Mouse (Mus musculus) MN1 (cell line): ENCODE measurements around the gene Eral1.
"Not testable (repeated sequence)": the region's sequence is repeated elsewhere in the genome, so short reads cannot be mapped to it uniquely, and the experiment has no call there.

ENCODE experiments used
- DNase-seq: peaks from one replicate; pipeline ENCODE4 v3.0.0-alpha.2; 2016; ENCODE audit warnings: low spot score

Eral1 gene

DNA sequence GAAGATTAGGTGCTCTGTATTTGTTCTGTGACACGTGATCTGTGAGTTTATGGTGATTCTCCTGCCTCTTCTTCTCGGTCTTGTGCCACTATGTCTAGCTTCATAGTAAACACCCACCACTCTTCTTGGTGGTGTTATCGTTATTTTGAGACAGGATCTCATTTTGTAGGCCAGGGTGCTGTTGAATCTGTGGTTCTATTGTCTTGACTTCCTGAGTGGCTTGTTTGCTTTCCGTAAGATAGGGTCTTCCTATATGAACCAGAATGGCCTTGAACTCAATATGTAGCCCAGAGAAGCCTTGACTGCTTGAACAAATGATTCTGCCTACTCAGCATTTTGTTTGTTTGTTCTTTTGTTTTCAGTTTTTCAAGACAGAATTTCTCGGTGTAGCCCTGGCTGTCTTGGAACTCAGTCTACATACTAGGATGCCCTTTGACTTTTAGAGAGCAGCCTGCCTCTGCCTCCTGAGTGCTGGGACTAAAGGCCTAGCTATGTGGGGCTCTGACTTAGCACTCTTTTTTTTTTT lies 7.6 kb upstream of the Eral1 start:
- no peak for DNase-seq

DNA sequence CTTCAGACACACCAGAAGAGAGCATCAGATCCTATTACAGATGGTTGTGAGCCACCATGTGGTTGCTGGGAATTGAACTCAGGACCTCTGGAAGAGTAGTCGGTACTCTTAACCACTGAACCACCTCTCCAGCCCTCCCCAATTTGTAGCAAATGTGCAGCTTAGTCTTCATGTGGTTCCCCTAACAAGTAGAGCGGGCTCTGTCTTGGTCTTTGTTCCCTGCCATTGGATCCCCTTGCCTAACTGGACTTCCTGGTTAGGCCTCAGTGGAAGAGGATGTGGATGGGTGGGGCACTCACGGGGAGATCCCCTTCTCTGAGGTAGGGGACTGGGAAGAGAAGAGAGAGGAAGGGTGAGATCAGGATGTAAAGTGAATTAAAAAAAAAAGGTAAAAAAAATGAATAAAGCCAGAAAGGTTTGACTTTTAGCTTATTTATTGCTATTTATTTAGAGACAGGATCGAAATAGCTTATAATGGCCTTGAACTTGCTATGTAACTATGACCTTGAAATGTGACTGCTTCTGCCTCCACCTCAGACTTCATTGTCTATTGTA lies 6.8 kb upstream of the Eral1 start:
- no peak for DNase-seq

DNA sequence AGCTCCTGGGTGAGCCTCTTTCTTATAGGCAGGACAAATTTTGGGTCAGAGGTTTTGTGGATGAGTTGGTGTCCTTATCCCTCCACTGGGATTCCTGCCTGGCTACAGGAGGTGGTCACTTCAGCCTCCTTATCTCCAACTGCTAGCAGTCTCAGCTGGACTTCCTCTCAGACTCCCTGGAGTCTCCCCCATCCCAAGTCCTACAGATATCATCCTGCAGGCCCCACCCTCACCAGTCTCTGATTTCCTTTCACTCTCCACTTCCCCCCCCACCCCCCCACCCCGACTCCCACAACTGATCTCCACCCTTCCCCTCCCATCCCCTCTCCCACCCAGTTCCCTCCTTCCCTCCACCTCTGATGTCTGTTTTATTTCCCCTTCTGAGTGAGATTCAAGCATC lies 3.4 kb upstream of the Eral1 start:
- DNase-seq = no peak

DNA sequence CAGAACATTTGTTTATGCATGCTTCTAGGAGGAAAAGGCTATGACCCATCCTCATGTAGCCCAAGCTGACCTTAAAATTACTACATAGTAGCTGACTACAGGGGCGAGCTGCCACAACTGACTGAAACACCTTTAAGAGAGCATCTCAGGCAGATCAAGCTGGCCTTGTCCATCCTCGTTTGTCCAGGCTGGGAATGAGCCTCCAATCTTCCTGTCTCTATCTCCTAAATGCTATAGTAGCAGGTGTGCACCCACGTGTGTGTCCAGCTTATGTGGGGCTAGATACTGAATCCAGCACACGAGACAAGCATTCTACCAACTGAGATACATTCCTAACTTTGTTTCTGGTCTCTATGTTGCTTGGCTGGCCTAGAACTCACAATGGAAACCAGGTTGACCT lies 5.5 kb downstream of the Eral1 start:
- DNase-seq = no peak

DNA sequence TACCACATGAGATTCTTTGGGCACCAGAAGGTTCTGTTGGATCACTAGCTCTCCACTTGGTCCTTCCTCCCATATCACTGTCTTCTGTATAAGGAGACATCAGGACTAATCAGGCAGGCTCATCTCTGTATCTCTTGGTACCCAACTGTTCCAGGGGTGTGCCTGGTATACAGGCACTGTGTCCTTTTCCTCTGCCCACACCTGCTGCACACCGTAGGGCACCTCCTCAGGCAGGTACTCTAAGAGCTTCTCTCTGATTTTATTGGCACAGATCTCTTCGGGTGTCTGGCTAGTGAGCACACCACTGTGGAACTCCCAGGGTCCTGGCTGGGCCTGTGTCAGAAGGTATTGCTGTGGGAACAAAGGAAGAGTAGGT lies 5.9 kb downstream of the Eral1 start:
- DNase-seq = no peak

DNA sequence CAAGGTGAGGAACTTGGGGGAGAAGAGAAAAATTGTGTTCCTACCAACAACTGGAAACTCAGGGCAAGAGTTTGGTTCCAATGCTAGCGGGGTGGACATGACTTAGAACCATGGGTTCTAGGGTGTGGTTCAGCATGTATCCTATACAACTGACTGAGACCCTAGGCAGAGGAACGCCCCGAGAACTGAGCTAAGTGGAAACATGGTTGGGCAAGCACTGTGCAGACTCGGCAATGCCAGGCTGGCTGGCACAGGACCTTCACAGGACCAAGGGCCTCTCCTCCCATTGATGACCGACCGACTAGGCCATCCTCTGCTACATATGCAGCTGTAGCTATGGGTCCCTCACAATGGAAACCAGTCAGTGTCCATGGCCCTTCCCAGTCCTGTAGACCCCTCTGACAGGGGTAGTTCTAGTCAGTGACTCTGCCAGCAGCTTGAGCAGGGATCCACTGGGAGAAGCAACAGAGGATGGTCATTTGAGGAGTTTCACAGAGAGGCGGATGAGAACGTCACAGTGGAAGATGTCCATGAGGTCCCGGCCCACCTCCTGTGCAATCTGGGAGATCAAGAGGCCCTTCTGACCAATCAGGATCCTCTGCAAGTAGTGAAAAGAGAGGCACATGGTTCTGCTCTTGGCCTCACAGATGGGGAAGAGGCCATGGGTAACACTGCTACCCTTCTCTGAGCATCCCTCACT lies 6.5 kb downstream of the Eral1 start:
- DNase-seq = no peak

DNA sequence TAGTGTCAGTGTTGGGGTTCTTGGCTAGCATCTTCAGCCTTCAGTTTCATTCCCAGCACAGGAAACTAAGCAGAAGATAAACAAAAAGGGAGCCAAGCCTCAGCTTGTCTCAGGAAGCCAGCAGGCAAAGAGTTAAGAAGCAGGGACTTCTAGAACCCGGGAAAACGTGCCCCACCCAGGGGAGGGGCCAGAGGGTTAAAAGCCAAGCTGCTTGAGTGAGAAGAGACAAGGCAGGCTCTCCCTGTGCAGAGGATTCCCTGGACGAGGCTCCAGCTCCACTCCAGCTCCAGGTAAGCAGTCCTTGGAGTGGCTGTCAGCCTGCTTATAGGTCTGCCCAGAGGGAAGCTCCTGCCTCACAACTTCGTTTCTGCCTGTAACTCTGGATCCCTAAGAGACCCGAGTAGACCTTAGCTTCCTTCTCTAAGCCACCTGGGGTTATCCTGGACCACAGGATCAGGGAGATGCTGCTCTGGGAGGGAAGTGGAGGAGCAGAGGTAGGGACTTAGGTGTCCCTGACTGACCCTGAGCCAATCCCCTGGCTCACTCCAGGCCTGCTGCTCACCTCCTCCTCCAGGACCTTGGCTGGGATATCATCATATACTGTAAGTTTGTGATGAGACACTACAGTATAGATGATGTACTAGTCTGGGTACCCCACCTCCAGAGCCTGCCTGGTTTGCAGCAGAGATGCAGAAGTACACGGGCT lies 7.6 kb downstream of the Eral1 start:
- DNase-seq = no peak

DNA sequence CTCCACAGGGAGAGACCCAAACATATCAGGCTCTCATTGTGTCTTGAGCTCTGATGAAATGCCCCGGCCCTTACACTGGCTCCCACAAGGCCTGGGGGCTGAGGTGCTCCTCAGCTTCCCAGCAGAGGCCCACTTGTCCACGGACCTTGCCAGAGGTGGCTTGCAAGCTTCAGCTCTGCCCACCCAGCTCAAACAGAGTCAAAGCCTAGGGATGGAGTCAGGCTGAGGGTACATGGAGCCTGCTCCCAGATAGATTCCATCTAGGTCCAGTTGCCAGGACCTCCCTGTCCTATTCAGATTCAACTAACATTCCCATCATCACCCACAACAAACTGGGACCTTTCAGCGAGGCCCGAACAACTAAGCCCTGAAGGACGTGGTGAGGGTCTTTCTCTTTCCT lies 8.2 kb downstream of the Eral1 start:
- no peak for DNase-seq

DNA sequence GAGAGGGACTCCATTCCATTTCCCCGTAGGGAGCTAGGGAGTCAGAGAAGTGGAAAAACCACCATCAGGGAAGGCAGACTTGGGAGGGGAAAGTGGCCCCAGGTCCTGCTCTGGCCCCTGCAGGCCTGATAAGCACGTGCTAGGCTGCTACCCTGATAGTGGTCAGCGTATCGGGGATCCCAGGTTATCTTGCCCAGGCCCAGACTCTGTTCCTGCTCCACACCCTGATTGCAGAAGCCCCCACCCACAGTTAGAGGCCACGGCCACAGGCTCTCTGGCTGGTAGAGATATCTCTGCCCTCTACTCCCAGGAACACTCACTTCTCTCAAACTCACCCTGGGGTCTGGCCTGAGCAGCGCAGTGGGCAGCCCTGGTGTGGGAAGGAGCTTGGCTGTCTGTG lies 10.5 kb downstream of the Eral1 start:
- DNase-seq = no peak

DNA sequence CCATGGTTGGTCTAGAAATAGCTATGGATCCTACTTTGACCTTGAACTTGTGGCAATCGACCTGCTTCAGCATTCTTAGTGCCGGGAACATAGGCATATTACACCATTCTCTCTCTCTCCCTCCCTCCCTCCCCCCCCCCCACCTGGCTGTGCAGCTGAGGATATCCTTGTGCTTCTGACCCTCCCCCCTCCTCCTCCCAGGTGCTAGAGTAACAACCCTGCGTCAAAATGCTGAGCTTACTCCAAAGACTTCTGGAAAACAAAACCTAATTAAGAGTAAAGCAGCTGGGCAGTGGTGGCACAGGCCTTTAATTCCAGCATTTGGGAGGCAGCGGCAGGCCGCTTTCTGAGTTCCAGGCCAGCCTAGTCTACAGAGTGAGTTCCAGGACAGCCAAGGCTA lies 11.1 kb downstream of the Eral1 start:
- no peak for DNase-seq

DNA sequence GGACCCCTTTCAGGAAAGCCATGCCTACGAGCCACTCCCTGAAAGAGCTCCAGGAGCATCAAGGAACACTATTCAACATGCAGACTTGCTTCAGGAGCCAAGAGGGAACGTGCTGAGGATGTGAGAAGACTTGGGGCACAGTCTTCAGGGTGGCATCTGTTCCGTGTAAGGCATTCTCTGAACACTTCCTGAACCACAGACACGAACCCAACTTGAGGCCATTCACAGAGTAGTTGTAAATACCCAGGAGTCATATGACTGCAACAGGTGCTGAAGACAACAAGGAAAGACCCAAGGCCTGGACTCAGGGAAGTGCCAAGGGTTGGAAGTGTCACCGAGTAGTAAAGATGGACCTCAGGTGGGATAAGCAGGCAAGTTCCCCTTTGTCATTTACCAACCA lies 12.6 kb downstream of the Eral1 start:
- DNase-seq = no peak

DNA sequence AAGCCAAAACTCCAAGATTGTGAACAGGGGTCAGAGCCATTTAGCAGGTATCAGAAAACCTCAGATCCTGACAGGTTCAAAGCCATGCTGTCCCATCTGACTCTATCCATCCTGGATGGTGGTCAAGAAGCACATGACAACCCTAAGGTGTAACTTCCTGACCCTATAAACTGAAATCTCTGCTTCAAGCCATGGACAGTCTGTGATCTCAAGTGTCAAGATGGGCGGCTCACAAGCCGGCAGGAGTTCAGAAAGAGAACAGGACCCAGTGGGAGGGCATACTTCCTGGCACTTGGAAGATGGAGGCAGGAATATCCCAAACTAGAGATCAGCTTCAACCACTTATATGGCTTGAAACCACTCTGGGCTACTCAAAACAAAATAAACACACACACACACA lies 13.5 kb downstream of the Eral1 start:
- DNase-seq = no peak

DNA sequence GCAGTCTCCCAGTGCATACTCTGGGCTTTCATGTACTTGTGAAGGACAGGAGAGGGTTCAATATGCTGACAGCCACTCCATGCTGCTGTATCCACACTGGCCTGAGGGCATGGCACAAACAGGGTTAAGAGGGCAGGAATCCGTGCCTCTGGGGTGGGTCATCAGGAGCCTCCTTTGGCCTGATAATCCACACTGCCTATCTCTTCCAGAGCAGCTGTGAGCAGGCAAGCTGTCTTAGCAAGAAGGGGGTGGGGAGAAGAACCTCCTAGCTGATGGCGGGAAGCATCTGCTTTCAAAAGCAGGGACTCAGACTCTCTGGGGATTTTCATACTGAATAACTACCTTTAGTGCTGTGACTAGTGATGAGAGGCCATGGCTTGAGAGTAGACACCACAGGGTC lies 14.3 kb downstream of the Eral1 start:
- DNase-seq = no peak

DNA sequence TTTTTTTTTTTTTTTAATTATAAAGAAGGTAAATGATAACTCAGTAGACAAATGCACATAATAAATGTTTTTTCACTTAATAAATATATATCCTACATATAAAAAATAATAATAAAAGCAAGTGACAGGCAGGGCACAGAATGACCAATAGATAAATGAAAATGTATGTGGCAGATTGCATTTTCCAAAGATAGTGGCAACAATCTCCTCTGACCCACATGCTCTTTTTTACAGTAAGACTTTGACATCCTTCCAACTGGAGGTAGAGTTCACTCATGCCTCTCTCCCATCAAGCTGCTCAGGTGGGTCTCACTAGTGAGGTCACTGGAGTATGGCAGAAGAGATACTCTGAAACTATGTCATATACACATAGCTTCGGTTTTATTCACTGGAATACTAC lies 17.6 kb downstream of the Eral1 start:
- no peak for DNase-seq

DNA sequence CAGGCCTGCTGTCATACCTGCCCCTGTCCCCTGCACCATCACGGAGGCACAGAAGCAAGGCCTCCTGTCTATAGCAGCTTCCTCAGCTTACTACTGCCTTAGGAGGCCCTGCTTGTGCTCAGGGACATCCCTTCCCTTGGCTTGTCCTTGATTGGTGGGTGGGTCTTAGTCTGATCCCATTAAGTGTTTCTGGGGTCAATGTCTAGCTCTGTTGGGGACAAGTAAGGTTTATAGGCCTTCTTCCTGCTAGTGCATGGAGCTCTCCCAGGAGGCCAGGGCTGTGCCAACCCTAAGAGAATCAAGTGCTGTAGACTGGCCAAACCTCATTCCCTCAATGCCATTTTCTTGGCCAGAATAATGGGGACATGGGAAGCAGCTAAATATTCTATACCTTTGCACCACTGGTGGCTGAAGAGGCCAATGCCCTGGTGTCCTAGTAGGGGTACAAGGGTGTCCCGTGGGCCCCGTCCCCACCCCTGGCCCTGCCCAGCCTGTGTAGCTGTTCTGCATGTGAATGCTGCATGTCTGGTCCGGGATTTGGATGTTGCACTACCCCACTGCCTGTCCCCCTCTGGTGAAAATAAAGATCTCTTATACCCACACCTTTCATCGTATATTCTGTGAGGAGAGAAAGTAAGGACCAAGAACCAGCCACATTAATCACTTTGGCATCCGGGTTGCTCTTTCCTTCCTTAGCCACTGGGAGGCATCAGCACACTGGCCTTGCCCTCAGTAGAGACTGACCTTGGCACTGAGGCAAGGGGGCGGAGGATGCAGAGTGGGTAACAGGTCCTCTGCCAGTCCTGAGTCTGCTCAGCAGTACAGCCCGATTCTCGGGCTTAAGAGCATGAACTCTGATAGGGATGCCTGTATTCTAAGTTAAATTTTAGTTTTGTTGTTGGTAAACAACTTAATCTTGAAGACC lies 20.1 kb downstream of the Eral1 start:
- peak; percentile 83 for DNase-seq

DNA sequence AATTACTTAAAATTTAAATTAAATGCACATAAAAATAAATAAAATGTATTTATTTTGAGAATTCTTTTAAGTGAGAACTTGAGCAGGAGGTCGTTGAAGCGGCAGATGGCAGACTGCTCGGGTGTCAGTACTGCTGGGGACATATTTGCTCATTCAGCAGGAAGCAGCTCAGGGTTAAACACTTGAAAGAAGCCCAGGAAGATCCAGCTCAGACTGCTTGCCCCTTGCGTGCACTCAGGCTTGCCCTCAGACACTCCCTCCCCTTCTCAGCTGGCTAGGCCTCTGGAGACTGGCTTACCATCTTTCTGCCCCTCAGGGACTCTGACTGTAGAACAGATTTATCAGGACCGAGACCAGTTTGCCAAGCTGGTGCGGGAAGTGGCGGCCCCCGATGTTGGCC lies 23.2 kb downstream of the Eral1 start:
- no peak for DNase-seq

DNA sequence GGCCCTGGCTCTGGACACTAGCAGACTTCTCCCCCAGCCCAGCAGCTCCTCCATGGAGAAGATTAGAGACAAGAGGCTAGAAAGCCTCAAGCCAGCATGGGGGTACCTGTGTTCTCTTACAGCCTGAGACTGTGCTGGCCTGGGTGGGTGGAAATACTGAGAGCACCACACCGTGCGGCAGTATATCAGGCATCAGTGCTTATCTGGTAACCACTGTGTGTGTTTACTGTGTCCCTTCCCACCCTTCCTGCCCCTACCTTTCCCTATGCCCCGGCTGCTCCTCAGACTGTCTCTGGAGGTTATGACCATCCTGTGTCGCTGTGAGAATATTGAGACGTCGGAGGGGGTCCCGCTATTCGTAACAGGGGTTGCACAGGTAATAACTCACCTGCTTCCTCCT lies 27.1 kb downstream of the Eral1 start:
- no peak for DNase-seq

DNA sequence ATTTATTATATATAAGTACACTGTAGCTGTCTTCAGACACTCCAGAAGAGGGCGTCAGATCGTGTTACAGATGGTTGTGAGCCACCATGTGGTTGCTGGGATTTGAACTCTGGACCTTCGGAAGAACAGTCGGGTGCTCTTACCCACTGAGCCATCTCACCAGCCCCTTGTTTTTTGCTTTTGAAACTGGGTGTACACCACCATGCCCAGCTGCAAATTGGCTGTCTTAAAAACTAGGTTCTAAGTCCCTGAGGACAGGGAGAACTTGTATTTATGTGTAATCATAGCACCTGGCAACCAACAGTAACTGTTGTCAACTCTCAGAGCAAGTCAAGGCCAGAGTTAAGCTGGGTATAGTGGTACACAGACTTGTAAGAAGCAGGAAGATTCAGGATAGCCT lies 31.5 kb downstream of the Eral1 start:
- not testable (repeated sequence) for DNase-seq

DNA sequence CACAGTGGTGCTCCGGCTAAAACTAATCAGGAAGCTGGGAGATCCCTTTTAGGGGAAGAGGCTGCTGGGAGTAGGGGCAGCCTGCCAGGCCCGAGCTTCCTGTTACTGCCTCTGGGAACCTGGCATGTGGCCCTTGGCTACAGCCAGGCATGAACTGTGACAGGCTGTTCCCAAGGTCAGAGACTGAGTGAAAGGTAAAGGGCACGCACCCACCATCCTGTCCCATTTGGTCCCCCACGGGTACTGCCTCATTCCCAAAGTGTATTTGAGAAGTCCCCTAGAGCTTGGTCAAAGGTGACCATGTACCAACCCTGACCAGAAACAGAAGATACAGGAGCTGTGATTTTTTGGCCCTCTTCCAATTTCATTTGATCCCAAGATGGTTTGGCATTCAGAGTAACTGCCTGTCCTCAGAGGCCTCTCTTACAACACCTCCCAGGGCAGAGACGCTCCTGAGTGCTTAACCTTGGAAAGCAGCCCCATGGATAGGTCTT lies 35.4 kb downstream of the Eral1 start:
- peak; percentile 72 for DNase-seq

DNA sequence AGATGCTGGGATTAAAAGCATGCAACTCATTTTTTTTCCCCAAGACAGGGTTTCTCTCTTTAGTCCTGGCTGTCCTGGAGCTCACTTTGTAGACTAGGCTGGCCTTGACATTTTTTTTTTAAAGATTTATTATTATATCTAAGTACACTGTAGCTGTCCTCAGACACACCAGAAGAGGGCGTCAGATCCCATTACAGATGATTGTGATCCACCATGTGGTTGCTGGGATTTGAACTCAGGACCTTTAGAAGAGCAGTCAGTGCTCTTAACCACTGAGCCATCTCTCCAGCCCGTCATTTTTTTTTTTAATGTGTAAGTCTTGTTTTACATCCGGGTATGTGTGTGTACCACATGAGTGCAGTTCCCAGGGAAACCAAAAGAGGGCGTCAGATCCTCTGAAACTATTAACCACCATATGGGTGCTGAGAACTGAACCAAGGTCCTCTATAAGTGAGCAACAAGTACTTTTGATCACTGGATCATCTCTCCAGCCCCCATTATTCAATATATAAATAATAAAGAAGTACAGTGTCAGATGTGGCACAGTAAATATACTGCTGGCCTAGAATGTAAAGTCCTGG lies 37.8 kb downstream of the Eral1 start:
- not testable (repeated sequence) for DNase-seq

DNA sequence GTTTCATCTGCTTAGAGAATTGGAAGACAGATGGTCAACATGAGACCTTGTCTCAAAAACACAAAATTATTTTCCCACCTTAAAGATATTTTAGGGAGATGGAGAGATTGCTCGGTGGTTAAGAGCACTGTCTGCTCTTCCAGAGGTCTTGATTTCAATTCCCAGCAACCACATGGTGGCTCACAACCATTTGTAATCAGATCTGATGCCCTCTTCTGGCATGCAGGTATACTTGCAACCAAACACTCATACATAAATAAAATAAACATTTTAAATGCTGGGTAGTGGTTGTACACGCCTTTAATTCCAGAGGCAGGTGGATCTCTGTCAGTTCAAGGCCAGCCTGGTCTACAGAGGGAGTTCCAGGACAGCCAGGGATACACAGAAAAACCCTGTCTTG lies 39.3 kb downstream of the Eral1 start:
- DNase-seq = no peak
